Mouse (Mus musculus): Measurements from ENCODE around the gene Chl1.

Chl1 gene

DNA sequence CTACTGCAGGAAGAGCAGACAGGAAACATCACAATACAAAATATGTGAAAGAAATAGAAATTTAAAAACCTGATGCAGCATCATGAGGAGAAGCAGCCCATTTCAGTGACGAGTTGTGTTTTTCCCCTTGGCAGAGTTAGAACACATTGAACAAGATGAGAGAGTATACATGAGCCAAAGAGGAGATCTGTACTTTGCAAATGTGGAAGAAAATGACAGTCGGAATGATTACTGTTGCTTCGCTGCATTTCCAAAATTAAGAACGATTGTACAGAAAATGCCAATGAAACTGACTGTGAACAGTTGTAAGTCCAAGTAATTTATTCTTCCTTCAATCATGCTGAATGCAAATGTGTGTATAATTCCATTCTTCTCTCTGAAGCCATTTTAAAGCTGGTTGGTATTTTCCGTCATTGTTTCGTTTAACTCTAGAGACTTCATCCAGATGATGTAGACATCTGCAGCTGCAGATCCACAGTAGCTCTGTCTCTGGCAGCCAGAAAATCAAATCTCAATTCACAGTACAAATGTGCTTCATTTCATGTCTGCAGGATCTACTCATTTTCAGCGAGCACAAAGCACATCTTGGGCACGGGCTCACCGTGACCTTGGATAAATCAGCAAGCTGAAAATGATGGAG lies 155.4 kb downstream of the Chl1 start:
- no peak for DNase-seq (ENCODE audit: low spot score in 2 of 2)

DNA sequence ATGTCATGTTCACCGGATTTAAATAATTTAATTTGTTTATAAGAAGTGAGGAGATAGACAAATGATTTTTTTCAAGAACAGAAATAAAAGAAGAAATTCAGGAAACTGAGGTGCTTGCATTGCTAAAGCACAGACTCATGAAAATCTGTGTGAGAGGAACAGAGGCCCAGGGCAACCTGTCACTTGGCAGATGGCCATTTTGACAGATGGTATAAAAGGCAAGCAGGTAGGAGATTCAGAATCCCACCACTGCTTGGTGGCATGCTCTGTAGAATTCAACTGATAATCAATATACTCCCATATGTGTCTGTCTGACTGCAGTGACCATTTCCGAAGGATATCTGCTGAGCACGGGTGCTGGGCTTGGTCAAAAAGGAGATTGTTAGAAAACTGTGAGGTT lies 162.7 kb downstream of the Chl1 start:
- no peak for DNase-seq (ENCODE audit: low spot score in 2 of 2)

DNA sequence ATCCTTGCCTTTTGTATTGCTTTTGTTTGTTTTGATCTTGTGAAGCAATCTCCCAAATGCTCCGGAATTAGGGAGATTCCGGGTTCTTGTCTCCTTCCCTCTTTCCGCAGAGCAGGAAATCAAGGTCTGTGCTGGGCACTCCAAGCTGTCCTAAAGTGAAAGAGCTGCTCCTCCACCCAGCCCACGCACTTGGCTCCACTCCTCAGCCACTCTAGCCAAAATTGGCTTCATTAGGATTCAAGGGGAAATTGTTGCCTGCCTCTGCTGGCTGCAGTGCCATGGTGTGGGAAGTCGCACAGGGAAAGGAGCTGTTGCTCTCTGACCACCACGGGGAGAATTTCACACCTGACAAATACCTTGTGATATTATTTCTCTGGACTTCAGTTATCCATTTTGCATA lies 163.9 kb downstream of the Chl1 start:
- peak; percentile 71 to 80 for DNase-seq (ENCODE audit: low spot score in 2 of 2)

DNA sequence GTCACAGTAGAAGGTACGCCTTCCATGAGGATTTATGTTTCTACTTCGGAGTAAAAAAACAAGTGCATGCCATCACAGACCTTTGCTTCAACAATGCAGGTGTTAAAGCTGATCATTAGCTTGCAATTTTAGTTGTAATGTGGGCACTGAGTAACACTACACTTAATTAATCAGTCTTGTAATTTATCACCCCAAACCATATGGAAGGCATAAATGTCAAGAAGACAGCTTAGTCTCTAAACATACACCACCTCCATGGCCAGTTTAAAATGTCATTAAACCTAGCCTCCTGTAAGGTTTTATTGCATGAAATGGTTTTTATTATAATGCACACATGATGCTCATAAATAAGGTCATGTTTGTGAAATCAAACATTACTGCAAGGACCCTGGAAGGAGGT lies 164.8 kb downstream of the Chl1 start:
- no peak for DNase-seq (ENCODE audit: low spot score in 2 of 2)

DNA sequence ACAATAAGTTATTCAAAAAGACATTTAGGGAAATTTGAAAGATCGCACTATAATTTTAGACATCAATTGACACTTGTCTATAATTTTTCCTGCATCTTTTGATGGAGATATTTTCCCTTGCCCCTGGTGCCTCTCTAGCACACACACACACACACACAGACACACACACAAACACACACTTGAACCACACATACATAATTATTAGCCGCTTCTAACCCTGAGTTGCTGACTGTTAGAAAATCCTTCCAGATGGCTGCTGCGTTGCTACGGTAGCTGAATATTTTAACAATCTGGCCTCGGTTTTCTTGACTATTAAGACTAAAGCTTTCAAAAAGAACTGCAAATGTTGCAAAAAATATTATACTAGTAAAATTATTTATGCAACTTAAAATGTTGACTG lies 166.3 kb downstream of the Chl1 start:
- DNase-seq (ENCODE audit: low spot score in 2 of 2) = no peak

DNA sequence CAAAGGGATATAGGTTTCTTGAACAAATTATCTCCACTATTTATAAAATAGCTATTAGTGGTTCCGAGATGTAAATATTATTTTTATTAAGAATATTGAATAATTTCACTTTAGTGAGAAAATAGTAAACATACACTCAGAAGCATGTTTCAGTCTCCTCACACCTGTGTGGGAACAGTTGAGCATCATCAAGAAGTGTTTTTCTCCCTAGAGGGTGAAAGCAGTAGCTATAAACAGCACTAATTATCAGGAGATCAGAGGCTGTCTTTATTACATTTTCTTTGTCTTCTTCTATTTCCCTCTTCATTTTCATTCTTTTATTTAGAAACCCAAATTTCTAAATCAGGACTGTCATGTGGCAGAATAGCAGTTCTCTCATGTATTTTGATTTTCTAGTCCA lies 166.7 kb downstream of the Chl1 start:
- DNase-seq (ENCODE audit: low spot score in 2 of 2) = no peak

DNA sequence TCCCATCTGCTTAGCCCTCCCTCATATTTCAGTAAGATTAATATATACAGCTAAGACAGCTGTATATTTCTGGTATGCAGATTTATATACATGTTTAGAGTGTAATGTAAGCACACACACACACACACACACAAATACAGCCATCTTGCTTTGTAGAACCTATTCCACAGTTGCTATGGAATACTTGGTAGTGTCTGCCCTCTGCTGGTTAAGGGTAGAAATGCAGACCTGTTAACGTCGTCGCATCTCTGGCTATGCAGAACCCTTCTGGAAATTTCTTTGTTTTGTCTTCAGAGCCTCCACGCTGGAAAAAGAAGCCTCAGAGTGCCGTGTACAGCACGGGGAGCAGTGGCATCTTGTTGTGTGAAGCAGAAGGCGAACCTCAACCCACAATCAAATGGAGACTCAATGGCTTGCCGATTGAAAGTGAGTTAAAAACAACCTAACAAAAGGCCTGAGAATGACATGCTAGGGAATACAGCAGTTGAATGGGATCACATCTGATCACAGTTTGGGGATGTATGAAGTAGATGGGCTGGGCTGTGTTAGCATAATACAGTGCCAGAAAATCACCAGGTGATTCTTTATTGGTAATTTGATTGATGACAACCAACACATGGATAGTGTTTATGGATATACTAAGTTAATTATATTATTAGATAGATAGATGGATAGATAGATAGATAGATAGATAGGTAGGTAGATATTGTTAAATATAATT lies 172.6 kb downstream of the Chl1 start:
- DNase-seq (ENCODE audit: low spot score in 2 of 2) = peak; percentile 66 to 89

DNA sequence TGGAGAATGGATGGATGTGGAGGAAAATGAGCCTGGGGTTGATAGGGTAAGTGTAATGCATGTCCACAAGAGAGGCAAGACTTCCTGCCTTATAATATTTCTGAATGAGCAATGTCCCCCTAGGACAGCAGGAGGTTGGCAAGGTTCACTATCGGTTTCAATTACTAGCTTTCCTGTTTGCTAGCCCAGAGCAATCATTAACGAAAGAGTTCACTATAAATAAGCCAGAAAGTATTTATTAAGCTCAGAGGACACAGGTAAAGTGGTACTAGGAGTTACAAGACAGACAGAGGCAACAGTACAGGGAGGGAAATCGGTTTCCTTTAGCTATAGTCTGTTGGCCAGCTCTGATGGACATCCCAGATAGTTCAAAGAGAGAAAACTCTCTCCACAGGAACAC lies 182.1 kb downstream of the Chl1 start:
- DNase-seq (ENCODE audit: low spot score in 2 of 2) = no peak

DNA sequence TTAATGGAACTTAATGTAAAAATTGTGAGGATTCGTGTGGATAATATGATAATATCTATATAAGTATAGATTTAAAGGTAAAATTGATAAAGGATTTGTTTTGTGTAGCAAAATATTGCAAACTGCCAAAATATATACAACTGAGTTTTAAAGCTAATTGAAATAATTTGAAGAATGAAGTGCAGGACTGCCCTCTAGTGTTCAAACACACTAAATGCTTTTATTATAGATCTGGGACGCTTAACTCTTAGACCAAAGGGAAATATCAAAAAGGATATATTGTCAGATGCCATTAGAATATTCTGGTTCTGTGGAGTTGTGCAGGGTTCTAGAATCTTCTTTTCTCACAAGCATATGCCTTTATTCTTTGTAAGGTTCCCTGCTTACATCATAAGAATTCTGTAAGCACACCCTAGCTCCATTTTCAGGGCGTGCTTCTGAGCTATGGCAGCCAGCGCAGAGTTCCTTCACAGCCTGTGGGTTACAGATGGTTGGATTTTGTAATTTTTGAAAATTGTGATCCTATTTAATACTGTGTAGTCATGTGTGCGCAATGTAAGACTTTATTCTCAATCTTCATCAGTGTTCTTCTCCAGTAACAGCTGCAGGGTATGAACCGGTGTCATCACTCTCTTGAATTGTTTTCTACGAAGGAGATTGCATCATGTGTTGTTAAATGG lies 187.1 kb downstream of the Chl1 start:
- DNase-seq (ENCODE audit: low spot score in 2 of 2) = no peak

DNA sequence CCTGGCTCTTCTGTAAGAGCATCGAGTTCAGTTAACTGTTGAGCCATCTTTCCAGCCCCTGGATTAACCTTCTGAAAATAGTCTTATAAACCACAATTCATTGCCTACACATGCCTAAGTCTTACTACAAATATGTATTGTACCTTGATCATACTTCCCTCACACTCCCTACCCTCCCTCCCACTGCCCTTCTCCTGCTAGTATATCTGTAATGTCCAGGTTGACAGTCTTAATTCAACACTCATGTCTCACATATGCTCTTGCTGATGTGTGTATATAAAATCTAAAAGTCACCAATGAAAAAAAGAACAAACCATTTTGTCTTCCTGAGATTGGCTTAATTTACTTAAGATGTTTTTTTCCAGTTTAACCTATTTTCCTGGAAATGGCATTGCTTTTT lies 189.1 kb downstream of the Chl1 start:
- no peak for DNase-seq (ENCODE audit: low spot score in 2 of 2)

DNA sequence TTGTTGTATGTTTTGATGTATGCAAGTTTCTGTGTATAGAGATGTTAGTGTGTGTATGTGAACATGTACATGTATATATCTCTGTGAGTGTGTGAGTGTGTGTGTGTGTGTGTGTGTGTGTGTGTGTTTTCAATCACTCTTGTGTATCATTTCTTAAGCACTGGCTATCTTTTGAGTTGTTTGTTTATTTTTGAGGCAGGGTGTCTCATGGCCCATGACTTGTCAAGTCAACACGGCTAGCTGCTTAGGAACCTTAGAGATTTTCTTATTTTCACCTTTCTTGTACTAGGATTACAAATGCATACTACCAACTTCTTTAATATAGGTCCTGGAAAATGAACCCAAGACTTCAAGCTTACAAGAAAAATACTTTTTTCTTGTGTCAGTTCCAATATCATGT lies 189.5 kb downstream of the Chl1 start:
- DNase-seq (ENCODE audit: low spot score in 2 of 2) = no peak

DNA sequence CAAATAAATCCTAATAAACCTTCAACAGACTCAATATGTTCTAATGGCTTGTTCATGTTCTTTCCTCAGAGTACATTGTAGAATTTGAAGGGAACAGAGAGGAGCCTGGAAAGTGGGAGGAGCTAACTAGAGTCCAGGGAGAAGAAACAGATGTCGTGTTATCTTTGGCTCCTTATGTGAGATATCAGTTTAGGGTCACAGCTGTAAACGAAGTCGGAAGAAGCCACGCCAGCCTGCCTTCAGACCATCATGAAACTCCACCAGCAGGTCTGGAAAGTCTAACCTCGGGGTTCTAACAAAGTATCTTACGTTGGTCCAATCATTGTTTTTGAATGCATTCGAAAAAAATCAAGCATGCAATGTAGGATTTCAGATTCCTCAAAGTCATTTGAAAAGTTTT lies 189.9 kb downstream of the Chl1 start:
- no peak for DNase-seq (ENCODE audit: low spot score in 2 of 2)

DNA sequence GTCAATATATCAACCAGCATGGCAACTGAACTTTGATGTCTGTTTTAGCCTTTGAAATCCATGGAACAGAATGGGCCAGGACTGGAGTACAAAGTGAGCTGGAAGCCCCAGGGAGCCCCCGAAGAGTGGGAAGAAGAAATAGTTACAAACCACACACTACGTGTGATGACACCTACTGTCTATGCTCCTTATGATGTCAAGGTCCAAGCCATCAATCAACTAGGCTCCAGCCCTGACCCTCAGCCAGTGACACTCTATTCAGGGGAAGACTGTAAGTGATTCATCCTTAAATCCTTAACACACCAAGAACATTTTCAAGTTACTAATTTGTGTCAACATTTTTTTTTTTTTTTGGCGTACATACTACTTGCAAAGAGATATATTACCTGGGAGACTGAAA lies 196.0 kb downstream of the Chl1 start:
- no peak for DNase-seq (ENCODE audit: low spot score in 2 of 2)

DNA sequence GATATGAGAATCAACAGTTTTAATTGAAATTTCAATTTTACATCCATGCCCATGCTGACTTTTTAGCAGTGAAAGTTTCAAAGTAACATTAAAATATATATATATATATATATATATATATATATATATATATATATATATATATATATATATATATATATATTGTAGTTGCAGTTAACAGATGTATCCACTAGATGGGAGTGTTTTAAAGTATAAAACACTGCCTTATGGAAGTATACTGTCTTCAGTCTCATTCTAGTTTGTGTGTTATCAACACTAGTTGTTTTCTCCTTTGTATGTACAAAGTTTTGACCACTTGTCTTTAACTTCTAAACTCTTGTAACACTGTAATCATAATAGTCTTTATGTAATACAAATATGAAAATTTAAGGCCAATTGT lies 228.9 kb downstream of the Chl1 start:
- no peak for DNase-seq (ENCODE audit: low spot score in 2 of 2)

DNA sequence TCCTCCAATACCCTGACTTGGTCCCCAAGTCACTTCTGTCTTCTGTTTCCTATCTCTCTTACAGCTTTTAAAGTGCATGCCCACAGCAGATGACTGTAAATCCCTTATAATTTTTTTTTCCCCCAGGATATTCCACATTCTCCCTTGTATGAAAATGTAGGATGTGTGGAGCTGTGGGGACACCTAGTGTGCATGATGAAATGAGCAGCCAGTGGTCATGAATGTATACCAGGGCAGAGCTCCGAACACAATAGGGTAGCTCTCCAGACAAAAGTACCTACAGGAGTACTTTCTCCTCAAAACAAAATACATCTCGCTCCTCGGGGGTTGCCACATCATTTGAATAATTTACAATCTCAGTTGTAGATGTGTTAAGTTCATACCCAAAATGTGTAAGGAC lies 232.4 kb downstream of the Chl1 start:
- DNase-seq (ENCODE audit: low spot score in 2 of 2) = no peak

DNA sequence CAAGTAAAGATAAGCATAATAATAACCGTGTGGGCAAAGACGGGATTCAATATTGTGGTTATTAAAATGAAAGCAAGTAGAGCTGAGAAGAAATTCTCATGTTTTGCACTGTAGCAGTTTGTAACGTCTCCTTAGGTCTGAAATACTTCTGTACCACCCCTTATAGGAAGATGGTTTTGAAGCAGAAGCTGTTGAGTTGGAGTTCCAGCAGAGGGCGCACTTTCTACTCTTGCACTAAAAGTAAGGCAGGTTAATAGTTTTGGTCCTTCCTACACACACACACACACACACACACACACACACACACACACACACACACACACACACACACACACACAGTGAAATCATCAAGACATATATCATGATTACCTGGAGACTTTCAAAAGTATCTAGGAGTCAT lies 235.7 kb downstream of the Chl1 start:
- DNase-seq (ENCODE audit: low spot score in 2 of 2) = peak; percentile 51 to 57

DNA sequence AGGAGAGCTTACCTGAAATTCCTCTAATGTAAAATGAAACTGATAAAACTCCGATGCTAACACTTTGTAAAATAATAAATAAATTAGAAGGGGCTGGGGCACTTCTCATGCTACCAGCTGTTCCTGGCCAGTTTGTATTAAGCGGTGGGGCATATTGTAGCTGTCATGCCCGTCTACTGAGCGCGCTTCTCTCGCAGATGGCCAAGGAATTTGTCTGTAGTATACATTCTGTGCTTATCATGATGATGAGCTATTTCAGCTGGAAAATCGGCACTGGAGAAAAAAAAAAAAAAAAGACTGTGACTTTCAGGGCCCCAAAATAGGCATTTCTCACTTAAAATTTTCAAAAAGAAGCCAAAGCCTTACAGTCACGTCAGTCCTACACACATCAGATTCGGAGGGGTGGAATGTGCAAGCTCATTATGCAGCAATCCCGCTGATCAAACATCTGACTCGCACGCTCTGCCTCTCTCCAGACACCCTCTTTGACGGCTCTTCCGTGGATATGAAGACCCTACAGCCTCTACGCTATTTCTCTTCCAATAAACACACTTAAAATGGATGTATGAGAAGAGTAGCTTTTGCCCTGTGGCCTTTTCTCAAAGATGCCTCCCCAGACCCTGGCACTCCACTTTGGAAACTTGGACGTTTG lies 238.9 kb downstream of the Chl1 start:
- DNase-seq (ENCODE audit: low spot score in 2 of 2) = peak; percentile 21 to 48

DNA sequence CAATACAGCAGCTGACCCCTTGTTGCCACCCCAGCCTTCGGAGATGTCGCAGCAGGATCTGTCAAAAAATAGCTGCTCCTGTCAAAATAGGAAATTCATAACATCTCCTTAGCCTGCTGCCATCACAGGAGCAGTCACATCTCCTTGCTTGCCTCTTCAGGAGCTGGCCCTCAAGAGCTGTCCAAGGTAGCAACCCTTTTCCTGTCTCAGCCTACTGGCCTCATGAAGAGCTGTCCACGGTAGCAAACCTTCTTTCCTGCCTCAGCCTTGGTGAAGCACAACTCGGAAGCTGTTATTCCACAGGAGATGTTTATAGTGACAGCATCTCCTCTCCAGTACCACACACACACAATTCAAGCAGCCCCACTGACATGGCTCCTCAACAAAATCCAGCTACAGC lies 243.5 kb downstream of the Chl1 start:
- no peak for DNase-seq (ENCODE audit: low spot score in 2 of 2)

DNA sequence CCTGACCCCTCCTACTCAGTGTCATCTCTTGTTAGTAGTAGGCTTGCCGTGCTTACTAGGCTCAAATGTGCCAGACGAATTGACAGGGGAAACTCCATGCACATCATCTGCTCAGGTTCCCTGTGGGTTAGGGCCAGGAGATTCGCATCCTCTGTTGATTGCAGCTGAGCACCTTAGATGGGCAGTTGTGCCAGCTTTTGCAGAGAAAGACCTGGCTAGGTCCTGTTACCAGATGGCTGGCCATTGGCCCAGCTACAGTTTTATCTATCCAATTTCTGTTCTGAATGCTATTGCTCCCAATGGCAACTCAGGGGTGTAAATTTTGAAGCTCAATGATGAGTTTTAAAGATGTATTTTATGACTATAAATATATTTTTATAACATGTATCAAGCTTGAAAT lies 256.4 kb downstream of the Chl1 start:
- no peak for DNase-seq (ENCODE audit: low spot score in 2 of 2)

DNA sequence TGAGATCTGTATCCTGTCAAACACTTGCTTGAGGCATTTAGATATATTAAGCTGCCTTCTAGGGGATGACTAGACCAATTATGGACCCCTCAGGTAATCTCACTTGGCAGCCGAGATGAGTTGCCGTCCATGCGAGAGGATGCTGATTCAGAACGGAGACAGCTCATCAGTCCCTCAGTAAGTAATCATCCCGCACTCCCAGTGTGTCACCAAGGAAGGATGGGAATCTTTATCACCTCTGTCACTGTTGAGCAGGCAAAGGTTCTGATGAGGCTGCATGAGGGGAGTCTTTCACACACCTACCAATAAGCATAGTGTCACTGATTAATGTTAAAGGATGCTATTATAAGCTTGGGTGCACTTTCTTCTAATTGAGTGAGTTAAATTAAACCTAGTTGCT lies 270.7 kb downstream of the Chl1 start:
- DNase-seq (ENCODE audit: low spot score in 2 of 2) = no peak

DNA sequence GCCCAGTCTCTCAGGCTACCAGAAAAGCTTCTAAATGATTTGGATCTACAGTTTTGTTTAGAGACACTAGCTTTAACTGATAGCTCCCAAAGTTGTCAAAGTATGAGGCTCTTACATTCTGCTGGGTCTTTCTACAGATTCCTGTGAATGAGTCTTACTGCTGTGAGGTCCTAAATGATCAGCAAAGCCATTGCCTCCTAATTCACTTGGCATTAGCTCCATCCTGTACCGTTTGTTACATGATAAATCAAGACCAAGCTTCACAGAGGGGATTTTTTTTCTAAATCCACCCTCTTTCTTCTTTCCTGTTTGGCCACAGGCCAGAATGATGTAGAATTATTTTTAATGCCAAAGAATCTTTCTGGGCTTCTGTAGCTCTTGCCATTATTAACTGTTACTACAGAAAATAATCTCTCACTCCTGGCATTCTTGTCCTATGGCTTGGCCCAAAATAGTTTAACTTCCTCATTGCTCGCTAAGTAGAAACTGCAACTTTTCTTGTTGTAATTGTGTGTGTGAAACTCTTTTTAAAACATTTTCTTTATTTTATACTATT lies 280.8 kb downstream of the Chl1 start:
- DNase-seq (ENCODE audit: low spot score in 2 of 2) = no peak

DNA sequence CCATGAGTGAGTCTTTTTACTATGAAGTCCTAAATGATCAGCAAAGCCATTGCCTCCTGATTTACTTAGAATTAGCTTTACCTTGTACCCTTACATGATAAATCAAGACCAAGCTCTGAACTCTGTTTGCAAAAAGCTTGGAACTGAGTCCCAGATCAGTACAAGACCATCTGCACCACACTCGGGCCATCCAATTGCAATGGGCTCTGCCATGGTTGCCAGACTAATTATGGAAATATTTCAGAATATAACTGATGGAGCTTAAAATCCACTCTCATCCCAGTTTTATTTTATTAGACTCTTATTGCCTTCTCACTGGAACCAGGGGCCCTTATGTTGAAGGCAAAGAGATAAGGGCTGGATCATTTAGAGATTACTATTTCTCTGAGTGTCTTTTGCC lies 284.9 kb downstream of the Chl1 start:
- DNase-seq (ENCODE audit: low spot score in 2 of 2) = no peak
